Mouse (Mus musculus) cerebellum, adult 18-20 months (tissue): ENCODE measurements around the gene Eef1akmt3.
A peak's percentile ranks its signal among the peaks of the same experiment; 100 is the strongest.
"Not testable (repeated sequence)": the region's sequence is repeated elsewhere in the genome, so short reads cannot be mapped to it uniquely, and the experiment has no call there.

Experiments
- DNase-seq, 2 experiments: peaks; one replicate each; pipeline ENCODE4 v3.0.0; 2021

Gene Eef1akmt3

DNA sequence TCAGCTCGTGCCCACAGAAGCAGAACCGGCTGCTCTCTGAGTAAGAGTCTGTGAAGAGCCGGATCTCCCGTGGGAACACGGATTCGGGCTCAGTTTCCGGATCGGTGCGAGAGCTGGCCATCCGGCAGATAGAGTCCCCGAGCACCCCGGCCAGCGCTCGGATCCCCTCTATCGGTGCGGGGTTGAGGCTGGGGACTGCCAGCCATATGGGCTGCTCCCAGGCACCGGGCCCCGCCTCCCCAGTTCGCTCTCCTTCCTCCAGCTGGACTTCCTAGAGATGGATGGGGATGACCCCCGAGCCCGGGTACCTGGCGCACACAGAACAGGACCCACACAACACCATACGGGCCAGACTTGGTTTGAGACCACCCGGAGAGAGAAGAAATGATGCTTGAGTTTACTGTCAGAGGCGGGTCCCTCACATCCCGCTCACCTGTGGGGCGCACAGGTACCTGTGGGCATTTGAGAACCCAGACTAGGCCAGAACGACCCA lies at the start of gene Eef1akmt3, which contains the start of gene Mettl1:
Gene Eef1akmt3, minus strand, starts transcription at position 240 of the 493 bp plus-strand sequence.
Gene Mettl1, plus strand, starts transcription at position 141 of the 493 bp plus-strand sequence.
- peak in 1 of 2 experiments; percentile 49 for DNase-seq

DNA sequence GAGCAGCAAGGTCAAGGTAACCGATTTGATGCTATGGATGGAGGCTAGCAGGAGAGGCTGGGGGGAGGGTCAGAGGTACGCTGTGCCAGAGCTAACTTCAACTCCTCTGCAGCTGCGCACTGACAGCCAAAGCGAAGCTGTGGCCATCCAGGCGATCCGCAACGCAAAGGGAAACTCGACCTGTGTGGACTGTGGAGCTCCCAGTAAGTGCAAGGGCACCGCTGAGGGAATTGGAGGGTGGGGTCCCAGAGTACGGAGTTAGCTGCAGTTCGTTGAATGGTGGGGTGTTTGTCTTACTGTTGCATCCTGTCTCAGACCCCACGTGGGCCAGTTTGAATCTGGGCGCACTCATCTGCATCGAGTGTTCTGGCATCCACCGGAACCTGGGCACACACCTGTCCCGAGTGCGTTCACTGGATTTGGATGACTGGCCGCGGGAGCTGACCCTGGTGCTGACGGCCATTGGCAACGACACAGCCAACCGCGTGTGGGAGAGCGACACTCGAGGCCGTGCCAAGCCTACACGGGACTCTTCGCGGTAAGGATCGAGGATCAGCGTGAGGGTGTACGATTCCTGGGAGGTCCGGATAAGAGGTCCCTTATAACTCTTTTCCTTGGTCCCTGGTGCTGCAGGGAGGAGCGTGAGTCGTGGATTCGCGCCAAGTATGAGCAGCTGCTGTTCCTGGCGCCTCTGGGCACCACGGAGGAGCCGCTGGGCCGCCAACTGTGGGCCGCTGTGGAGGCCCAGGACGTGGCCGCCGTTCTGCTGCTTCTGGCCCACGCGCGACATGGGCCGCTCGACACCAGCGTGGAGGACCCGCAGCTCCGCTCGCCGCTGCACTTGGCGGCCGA lies 49.5 kb upstream of the Eef1akmt3 start:
- no peak for DNase-seq

- DNase-seq: no peak
Observed at GRCm38 (mm10) chr10:127085633-127086032, 44.3 kb upstream of the Eef1akmt3 start.

DNA sequence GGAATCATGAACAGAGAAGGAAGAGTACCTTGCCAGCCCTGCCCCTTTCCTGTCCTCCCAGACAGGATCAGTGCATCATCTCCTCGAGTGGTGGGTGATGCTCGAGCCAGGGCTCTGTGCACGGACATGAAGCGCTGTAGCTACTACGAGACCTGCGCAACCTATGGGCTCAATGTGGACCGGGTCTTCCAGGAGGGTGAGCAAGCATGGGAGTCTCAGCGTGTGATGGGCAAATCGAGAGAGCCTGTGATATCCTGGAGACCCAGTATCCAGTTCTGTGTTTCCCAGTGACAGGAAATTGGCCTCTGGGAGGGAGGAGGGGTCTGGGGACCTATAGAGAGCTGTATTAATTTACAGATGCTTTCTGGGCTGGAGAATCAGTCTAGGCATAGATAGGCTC lies 43.7 kb upstream of the Eef1akmt3 start:
- no peak for DNase-seq

DNA sequence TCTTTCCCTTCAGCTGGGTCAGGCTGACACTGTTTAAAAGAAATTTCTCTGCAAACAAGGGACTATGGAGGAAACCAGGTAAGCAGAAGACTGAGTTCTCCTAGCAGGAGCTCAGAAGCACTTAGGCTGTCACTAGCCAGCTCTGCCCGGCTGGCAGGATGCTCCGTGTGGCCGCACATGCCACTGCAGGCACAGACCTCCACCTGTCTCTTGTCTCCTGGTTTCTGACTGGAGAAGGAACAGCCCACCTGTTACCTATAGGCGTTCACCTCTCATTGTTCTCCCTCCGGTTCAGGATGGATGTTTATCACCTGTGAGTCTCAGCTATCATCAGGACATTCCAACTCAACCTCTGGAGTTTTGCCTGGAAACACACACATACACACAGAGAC lies 42.6 kb upstream of the Eef1akmt3 start:
- peak; percentile 50 to 63 for DNase-seq

- peak in 1 of 2 experiments; percentile 45 for DNase-seq
Observed at GRCm38 (mm10) chr10:127083292-127083914, 42.1 kb upstream of the Eef1akmt3 start.

DNA sequence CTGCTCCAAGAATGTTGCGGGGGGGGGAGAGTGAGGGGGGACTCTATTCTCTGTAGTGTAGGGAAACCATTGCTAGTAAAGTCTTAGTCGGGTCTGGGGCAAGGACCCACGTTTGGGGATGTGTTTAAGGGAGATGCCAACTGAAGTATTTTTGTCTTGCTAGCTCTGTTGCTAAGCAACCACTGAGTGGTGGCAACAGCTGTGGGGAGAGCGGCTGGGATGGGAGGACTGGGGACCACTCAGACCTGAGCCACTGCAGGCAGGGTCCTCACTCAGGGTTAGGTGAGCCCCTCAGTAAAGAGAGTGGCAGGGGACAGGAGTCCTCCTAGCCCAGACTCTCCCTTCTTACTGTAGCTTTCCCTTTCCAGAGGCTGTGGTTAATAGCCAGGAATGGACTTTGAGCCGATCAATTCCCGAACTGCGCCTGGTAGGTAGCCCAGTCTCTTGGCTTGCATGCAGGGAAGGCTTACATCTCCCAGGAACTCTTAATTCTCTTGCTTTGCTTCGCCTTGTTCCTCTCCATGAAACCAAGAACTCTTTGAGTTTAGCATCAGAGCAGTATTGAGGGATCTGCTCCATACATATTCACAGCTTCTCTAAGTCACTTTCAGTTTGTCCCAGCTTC lies 40.8 kb upstream of the Eef1akmt3 start:
- DNase-seq: peak in 1 of 2 experiments; percentile 30

- peak; percentile 71 to 78 for DNase-seq
Observed at GRCm38 (mm10) chr10:127080901-127081780, 39.8 kb upstream of the Eef1akmt3 start.

- DNase-seq: peak; percentile 69 to 78
Observed at GRCm38 (mm10) chr10:127079665-127080391, 38.5 kb upstream of the Eef1akmt3 start.

GRCm38 (mm10) chr10:127078677-127079575 lies 37.6 kb upstream of the Eef1akmt3 start:
- DNase-seq: peak; percentile 77 to 81

- peak in 1 of 2 experiments; percentile 27 for DNase-seq
Observed at GRCm38 (mm10) chr10:127078001-127078676, 36.8 kb upstream of the Eef1akmt3 start.

GRCm38 (mm10) chr10:127077515-127077914 lies 36.2 kb upstream of the Eef1akmt3 start:
- no peak for DNase-seq

GRCm38 (mm10) chr10:127076082-127076481 lies 34.8 kb upstream of the Eef1akmt3 start:
- no peak for DNase-seq

- no peak for DNase-seq
Observed at GRCm38 (mm10) chr10:127075651-127076050, 34.3 kb upstream of the Eef1akmt3 start.

- no peak for DNase-seq
Observed at GRCm38 (mm10) chr10:127075080-127075479, 33.8 kb upstream of the Eef1akmt3 start, which contains the start of gene Agap2. Gene Agap2 (plus strand): TSS chr10:127075284.

- DNase-seq: no peak
Observed at GRCm38 (mm10) chr10:127073981-127074380, 32.7 kb upstream of the Eef1akmt3 start.

- not testable (repeated sequence) for DNase-seq
Observed at GRCm38 (mm10) chr10:127072969-127073368, 31.7 kb upstream of the Eef1akmt3 start.

GRCm38 (mm10) chr10:127072270-127072669 lies 31.0 kb upstream of the Eef1akmt3 start:
- DNase-seq: not testable (repeated sequence)

DNA sequence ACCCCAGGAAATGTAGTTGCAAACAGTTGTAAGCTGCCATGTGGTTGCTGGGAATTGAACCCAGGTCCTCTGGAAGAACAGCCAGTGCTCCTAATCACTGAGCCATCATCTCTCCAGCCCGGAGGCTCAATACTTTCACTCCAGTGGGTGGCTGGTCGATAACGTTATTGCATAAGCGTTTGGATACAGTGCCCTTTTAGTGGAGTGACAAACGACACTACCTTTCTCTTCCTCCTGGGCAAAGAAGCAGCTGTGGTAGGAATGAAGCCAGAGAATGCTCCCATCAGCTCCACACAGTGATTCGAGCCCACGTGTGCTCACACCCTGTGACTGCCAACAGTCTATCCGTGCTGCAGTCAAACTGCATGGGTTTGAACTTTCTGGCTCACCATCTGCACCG lies 29.9 kb upstream of the Eef1akmt3 start:
- DNase-seq: no peak
